Mouse (Mus musculus): Measurements from ENCODE around the gene Gria1.

DNA sequence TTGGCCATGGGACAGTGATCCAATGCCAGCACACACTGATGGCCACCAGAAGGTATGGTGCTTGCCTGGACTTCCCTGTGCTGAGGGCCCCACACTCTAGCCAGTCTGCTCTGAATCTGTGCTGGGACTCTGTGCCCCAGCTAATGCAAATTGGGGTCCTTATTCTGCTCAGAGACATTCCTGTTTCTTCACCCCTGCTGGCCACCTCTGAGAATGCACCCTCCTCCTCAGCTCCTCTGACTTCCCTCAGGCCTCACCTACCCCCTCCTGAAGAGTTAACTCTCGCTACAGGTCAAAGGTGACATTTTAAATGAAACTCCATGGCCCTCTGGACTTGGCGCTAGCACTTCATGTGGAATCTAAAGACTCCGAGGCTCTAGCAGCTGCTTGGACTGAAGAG lies 165.4 kb downstream of the Gria1 start:
- TF ChIP-seq CTCF (IDR thresholded peaks at IDR 0.05; ENCODE audit: insufficient read depth, low read depth, low read length) = peak; percentile 58
- TF ChIP-seq POLR2A (IDR thresholded peaks at IDR 0.05; ENCODE audit: insufficient read depth, low read depth, low read length) = no peak
